ENCODE assay signal across 19 mouse cellular contexts in the genomic region with DNA sequence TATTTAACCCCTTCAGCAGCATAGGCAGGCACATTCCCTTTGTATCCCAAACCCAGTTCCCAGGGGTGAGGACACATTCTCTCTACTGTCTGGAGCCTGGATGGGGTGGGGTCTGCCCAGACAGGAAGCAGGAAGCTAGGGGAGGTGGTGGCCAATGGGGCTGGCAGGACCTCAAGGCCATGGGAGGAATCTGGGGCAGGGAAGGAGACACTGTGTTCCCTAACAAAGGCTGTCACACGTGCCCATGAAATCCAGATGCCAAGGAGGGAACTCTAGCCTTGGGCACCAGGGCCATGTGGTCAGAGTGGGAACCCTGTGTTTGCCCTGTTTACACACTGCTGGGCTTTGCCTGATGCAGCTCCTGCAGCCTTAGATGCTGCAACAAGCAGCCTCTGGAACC. TPM values are rescaled to one million over a fixed set of nuclear protein-coding genes. Genes with fewer than 3 reads are reported as not detected.
DNase-seq lines count a peak whose midpoint lies in the region; ATAC-seq lines count a peak whose summit lies in the region.
"Had no signal": no experiment of that assay in that cellular context is flagged by ENCODE, and none has a peak within 500 bp of the region (broad histone marks: within the 10 kb centered on the region; RNA-seq: fewer than 3 reads in every experiment).

No protein-coding gene starts in this region.

- H3K9me3 ChIP-seq in hindbrain, embryonic 10.5 days, result no peaks in the 10 kb centered on the region
- H3K9me3 ChIP-seq in hindbrain, embryonic 16.5 days (ENCODE audit: control insufficient read depth, low read length), result no peaks in the 10 kb centered on the region
- H3K9me3 ChIP-seq: forebrain, embryonic 15.5 days; heart, embryonic 10.5 days; hindbrain, embryonic 15.5 days; limb, embryonic 13.5 days; liver, embryonic 13.5 days had no signal

- DNase-seq in hindbrain, embryonic 10.5 days (ENCODE audit: low spot score), result no peak
- DNase-seq in ovary, postnatal 36 days (ENCODE audit: low spot score), result peak; percentile 31
- no peak for DNase-seq in ovary, postnatal 14 days (ENCODE audit: low spot score)
- DNase-seq in lung, postnatal 14 days, result peak; percentile 38
- peak; percentile 62 for DNase-seq in testis, postnatal 14 days (ENCODE audit: low spot score)
- no peak for DNase-seq in left cerebral cortex, adult 11 months (ENCODE audit: low spot score)
- DNase-seq: cerebellum, adult 8-10 months; heart, postnatal 10 days; liver, embryonic 13.5 days; right cerebral cortex, adult 18-20 months; thymus, adult 18-20 months; thymus, postnatal 4 days had no signal

- 63% methylated on average over 1 of the region's 1 CpGs for WGBS in hindbrain, embryonic 10.5 days
- WGBS in hindbrain, embryonic 16.5 days, result 73% methylated on average over 1 of the region's 1 CpGs

- H3K27ac ChIP-seq in hindbrain, embryonic 10.5 days, result no peak overlapping the region
- H3K27ac ChIP-seq in hindbrain, embryonic 16.5 days (ENCODE audit: low read depth, low read length), result no peak overlapping the region
- H3K27ac ChIP-seq: forebrain, embryonic 15.5 days; heart, embryonic 10.5 days; hindbrain, embryonic 15.5 days; limb, embryonic 13.5 days; liver, embryonic 13.5 days had no signal

- ATAC-seq in hindbrain, embryonic 16.5 days, result no peak
- ATAC-seq: forebrain, embryonic 15.5 days; intestine, postnatal 0 days had no signal

- peak overlapping the region; percentile 7; the same call in 1 of the 2 replicates for H3K4me3 ChIP-seq in hindbrain, embryonic 10.5 days
- H3K4me3 ChIP-seq in hindbrain, embryonic 16.5 days (ENCODE audit: low read length), result no peak overlapping the region
- H3K4me3 ChIP-seq: erythroblast, embryonic 14.5 days; forebrain, embryonic 15.5 days; heart, embryonic 10.5 days; hindbrain, embryonic 15.5 days; limb, embryonic 13.5 days; liver, embryonic 13.5 days had no signal

- no peak overlapping the region; the same call in 1 of the 2 replicates for H3K4me2 ChIP-seq in hindbrain, embryonic 16.5 days (ENCODE audit: low read length)
- H3K4me2 ChIP-seq: forebrain, embryonic 15.5 days; hindbrain, embryonic 15.5 days; limb, embryonic 13.5 days; liver, embryonic 13.5 days had no signal

- H3K4me1 ChIP-seq in hindbrain, embryonic 10.5 days (replicated peaks), result peaks cover 33% of the 10 kb centered on the region
- peaks cover 4% of the 10 kb centered on the region; the same call in 1 of the 2 replicates for H3K4me1 ChIP-seq in hindbrain, embryonic 16.5 days (ENCODE audit: control insufficient read depth, insufficient read depth, low read depth, low read length)
- H3K4me1 ChIP-seq: forebrain, embryonic 15.5 days; liver, embryonic 13.5 days had no signal

- peaks cover 65% of the 10 kb centered on the region for H3K27me3 ChIP-seq in hindbrain, embryonic 10.5 days (ENCODE audit: insufficient read depth, poor library complexity, severe bottlenecking)
- H3K27me3 ChIP-seq in hindbrain, embryonic 16.5 days (replicated peaks; ENCODE audit: control insufficient read depth, insufficient read depth, low read length), result peaks cover 29% of the 10 kb centered on the region

- H3K9ac ChIP-seq in hindbrain, embryonic 16.5 days (ENCODE audit: low read depth, low read length), result no peak overlapping the region
- H3K9ac ChIP-seq: forebrain, embryonic 15.5 days; hindbrain, embryonic 15.5 days; limb, embryonic 13.5 days; liver, embryonic 13.5 days had no signal

- no peaks in the 10 kb centered on the region for H3K36me3 ChIP-seq in hindbrain, embryonic 10.5 days
- H3K36me3 ChIP-seq in hindbrain, embryonic 16.5 days (ENCODE audit: control insufficient read depth, insufficient read depth, low read length), result no peaks in the 10 kb centered on the region
- H3K36me3 ChIP-seq: forebrain, embryonic 15.5 days; heart, embryonic 10.5 days; hindbrain, embryonic 15.5 days; limb, embryonic 13.5 days; liver, embryonic 13.5 days had no signal

RNA-seq across cellular contexts. Expression of gene Lamc3, which starts 1.8 kb away (rescaled TPM):
- 8.4 and 8.6 TPM in 2 replicates for polyA plus RNA-seq in hindbrain, embryonic 10.5 days (2016; fragmentation: Nextera tagmentation; extraction: Ambion mirVana)
- 3.2 and 5.8 TPM in 2 replicates for polyA plus RNA-seq in hindbrain, embryonic 16.5 days (2015; fragmentation: Nextera tagmentation; extraction: Ambion mirVana)
- polyA plus RNA-seq: erythroblast, embryonic 14.5 days had no signal

RNA-seq across cellular contexts. Expression of gene Fibcd1, which starts 43.1 kb away (rescaled TPM):
- 0.60 and 2.0 TPM in 2 replicates for polyA plus RNA-seq in hindbrain, embryonic 10.5 days (2016; fragmentation: Nextera tagmentation; extraction: Ambion mirVana)
- polyA plus RNA-seq in hindbrain, embryonic 16.5 days (2015; fragmentation: Nextera tagmentation; extraction: Ambion mirVana), result 7.1 and 8.6 TPM in 2 replicates
- polyA plus RNA-seq: erythroblast, embryonic 14.5 days had no signal

Comparison
In these comparisons a context has a peak if more than half of its experiments do, and no peak if none do; other contexts are left out.
1. DNase-seq: peak in ovary, postnatal 36 days (single experiment), lung, postnatal 14 days (single experiment) and testis, postnatal 14 days (single experiment); none in hindbrain, embryonic 10.5 days (single experiment), ovary, postnatal 14 days (single experiment) and left cerebral cortex, adult 11 months (single experiment).